Mouse (Mus musculus): ENCODE data around the gene Ttc37.

Ttc37 gene

DNA sequence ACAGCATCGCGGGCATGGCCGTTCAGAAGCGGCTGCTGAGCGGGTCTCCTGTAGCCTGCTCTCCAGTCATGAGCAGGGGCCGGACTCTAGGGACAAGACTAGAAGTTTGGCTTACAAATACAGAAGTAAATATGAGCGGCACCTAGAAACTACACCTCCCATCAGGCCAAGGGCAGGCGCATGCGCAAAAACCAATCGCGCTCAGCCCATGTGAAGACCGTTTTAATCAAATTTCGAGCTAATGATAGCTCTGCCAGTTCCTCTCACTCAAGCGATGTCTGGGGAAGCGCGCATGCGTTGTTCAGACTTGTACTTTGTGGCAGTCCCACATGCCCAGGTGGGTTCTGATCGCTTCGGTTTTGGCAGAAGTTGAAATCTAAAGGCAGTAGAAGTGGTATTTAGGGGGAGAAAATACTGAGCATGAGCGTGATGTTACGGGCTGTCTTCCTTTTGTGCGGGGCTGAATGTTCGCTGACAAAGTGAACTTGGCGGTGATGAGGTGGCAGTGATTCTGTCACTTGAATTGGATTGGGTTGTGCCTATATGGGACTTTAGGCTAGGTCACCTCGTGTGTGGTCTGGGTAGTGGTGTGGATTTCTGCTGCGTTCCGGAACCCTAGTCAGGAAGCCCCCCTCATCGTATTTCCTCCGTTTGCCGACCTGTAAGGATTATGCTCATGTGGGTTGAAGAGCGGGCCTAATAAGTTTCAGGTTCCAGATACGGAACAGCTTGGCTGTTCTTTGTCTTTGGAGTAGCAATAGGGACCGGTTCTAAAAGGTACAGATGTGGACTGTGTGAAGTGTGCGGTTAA lies at the start of gene Ttc37, which contains the start of gene Arsk:
TSS of gene Ttc37 (plus strand) at position 242 of the 811 bp plus-strand sequence.
TSS of gene Arsk (minus strand) at position 168 of the 811 bp plus-strand sequence.
- DNase-seq (ENCODE audit: low spot score): peak; percentile 94

DNA sequence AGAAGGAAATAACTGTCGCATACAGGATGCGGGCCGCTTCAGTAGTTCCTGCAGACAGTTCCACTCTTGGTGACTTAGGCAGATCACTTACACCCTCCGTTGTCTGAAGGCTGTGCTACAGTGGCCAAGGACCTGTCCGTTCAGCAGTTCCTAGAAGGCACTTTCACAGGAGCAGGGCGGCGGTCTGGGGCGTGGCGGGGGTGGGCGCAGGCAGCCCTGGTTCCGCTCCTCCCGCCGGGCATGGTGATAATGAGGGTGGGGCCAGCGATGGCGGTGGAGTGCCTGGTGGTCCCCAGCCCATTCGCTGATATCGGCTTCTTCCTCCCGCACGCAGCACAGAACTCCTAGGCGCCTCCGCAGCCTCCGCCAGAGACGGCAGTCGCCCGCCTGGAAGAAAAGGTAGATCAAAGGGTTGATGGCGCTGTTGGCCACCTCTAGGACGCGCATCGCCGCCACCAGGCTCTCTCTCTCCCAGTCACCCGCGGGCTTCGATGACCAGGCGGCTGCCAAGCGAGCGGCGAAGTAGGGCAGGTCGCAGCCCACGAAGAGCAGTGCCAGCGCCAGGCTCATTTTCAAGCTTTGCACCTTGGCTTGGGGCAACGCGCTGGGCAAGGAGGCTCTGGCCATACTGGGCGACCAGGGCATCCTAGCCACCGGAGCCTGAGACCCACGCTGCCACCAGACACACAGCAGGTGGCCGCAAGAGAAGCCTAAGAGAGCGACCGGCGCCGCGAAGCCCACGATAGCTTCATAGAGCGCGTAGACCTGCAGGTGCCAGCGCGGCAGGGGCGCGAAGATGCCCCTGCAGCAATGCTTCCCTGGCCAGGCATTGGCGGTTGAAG lies 42.9 kb upstream of the Ttc37 start:
- DNase-seq (ENCODE audit: low spot score): peak; percentile 14

DNA sequence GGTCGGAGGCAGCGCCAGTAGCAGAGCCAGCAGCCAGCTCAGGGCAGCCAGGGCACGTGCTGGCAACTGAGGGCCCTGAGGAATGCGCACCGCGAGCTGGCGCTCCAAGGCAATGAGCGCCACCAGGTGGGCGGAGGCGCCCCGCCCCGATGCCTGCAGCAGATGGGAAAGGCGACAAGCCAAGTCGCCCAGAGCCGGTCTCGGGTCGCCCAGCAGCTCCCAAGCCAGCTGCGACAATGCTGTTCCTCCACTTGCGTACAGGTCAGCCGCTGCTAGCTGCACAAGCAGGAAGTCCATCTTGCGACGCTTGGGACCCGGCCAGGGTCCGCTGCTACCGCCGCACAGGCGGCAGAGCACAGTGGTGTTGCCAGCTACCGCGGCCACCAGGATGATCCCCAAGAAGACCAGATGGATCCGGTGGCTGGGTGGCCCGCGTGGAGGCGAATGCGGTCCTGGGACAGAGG lies 42.2 kb upstream of the Ttc37 start:
- DNase-seq (ENCODE audit: low spot score): peak; percentile 68

DNA sequence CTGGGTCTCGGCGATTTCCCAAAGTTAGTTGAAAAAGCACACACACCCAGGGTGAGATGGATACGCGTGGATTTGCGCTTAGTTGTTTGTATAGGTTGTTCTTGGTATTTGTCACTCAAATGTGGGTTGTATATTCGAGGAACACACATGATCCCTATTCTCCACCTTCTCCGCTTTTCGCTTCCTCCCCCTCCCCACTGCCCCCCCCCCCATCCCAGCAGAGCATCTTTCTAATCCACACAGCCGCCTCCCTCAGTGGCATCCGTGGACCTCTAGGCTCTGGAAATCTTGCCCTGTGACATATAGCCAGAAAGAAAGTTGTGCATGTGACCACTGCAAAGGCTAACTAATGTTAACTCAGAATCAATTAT lies 41.7 kb upstream of the Ttc37 start, which contains the start of gene Gpr150:
TSS of gene Gpr150 (minus strand) at position 101 of the 371 bp plus-strand sequence.
- DNase-seq (ENCODE audit: low spot score): no peak

DNA sequence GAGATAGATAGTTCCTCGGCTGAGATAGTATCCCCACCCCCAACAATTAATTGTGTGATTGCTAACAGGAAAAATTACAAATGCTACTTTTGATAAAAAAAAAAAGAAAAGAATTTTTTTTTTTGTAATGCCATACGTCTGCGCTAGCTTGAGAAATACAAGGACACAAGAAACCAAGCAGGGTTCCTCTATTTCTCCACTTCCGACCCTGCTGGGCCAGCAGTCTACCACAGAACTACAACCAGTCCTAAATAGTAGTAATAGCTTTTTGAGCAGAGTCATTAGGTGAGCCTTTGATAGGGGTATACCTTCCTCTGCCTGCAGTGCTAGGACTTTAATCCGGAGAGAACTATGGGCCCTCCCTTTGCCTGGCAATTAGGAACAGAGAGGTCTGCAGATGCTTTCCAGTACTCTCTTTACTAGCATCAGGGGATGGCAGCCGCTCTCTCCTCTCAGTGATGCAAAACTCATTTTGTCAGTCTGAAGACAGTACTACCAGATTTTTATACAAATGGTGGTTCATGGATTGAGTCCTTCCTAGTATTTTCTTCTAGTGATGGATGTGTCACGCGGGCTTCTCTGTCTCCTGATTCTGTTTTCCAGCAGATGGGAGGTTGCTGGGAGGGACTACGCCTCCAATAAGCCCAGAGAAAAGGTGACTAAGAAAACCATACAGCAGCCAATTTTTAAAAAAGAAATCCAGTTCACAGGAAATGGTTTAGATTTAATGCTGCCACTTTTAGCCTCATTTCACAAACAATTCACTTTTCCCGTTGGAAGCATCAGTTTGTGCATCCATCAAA lies 41.1 kb upstream of the Ttc37 start:
- peak; percentile 22 for DNase-seq (ENCODE audit: low spot score)

DNA sequence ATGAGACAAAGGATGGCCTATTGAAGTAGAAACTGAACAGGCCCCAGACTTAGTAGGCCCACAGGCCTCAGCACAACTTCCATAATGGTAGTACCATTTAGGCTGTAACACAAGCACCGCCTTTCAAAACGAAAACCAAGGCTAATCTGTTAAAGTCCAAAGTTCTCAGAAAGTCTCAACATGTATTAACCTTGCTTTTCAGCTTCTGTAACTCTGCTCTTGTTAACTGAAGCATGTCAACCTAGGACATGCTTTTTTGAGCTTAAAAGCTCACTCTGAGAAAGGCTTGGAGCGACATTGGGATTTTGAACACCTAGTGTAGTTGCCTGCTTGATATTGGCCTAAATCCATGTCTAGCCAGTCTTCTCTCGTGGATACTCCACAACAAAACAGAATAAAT lies 38.9 kb upstream of the Ttc37 start:
- no peak for DNase-seq (ENCODE audit: low spot score)

DNA sequence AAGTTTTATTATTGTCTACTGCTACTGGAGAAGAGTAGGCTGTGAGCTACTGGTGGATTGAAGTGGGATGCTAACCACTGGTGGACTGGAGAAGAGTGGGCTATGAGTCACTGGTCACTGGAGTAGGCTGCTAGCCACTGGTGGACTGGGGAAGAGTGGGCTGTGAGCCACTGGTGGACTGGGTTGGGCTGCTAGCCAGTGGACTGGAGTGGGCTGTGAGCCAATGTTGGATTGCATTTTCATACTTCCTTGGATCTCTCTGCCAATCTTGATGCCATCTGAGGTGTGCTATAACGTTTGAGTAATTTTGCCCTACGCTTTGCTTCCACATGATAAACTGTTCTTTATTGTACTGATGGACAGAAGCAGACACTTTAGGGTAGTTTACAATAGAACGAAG lies 36.4 kb upstream of the Ttc37 start:
- no peak for DNase-seq (ENCODE audit: low spot score)

DNA sequence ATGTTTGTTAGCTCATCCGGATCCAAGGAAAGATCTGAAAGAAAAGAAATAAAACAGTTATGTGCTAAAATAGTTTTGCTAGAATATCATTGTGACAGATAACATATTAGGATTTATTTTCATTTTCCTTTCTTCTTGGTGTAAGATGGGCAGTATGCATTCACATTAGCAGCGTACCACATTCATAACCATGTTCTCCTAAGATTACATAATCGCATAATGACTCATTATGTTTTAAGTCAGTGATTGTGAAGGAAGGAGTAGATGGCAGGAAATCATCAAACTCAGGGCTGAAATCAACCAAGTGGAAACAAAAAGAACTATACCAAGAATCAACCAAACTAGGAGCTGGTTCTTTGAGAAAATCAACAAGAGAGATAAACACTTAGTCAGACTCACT lies 36.0 kb upstream of the Ttc37 start:
- DNase-seq (ENCODE audit: low spot score): no peak

DNA sequence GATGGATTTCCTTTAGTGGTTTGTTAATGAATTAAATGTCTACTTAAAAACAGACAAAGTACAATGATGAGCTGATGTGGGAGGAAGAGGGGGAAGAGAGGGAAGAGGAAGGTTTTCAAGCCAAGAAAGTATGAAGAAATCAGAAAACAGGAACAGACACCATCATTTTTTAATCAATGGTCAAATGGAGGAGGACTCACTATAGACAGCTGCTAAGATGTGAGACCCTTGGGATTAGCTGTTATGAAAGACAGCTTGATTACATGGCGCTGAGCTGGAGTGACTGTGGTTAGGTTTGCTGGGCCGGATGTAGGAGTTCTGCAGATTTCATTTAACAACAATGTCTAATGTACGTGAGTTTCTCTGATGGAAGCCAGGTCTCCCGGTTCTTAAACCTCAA lies 35.0 kb upstream of the Ttc37 start:
- no peak for DNase-seq (ENCODE audit: low spot score)

DNA sequence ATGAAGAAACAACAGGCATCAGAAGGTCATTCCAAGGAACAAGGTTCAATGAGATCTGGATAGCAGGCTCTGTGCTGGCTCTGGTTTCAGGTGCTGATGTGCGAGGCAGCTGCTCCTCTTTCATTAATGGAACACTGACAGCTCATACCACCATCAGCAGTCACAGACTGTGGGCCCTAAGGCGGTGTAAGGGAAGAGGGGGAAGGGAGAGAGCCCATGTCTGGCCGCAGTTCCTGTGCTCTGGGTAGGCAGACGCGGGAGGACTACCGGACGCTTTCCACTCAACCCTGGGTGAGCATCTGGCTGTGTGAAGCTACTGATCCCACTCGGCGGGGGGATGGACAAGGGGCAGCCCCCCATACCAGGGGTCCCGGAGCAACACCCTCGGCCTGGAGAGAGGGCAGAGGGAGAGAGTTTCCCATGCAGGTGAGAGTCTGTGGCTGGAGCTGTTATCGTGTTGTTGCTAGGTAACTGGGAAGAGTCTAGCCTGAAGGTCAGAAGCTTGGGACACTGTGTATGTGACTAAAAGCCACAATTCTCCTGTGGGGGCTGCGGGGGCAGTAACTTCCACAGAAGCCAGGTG lies 34.1 kb upstream of the Ttc37 start:
- DNase-seq (ENCODE audit: low spot score): no peak

DNA sequence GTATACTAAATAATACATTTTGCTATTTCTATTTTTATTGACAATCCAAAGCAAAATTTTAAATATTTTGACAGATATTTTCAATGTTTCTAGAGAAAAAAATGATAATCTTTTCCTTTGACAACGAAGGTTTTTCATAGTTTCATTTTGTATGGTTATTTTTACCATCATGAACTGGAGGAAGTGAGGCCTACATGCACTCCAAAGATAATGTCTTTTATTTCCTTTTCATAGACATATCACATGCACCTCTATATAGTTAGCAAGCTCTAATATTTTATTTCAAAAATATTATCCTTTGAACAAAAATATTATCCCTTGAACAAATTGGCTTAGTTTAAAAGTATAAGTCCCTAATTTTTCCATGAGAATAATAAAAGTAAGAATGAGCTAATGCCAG lies 24.2 kb upstream of the Ttc37 start:
- DNase-seq (ENCODE audit: low spot score): no peak

DNA sequence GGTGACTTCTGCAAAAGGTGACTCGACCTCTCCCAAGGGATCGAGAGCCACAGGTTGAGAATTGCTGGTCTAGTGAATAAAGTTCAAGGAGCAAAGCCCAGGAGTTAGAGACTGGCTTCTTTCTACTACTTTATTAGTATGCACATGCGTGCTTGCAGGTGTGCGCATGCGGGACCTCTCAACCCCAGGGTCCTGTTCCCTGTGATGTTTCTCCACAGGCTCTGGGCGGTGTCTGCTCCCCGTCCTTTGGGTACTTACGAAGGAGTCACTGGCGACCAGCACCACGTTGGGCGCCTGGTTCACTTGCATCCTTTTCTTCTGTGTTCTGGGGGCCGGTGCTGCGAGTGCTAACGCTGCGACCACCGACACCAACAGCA lies 430 bp upstream of the Ttc37 start:
- no peak for DNase-seq (ENCODE audit: low spot score)

DNA sequence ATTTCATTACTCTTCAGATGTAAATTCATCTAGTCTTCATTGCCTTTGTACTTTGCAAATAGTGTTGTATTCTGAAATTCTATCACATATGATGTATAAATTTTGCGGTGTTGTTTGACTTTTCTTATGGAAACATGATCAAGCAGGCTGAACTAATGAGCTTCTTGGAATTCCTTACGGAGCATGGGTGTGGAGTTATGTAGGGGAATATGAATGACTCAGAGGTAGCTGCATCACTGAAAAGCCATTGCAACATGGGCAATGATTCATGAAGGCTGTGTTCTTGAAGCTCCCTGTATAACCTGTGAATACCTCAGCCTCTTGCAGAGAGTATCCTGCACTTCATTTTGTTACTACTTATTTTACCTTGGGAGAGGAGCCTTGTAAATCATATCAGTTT lies 3.5 kb downstream of the Ttc37 start:
- no peak for DNase-seq (ENCODE audit: low spot score)

DNA sequence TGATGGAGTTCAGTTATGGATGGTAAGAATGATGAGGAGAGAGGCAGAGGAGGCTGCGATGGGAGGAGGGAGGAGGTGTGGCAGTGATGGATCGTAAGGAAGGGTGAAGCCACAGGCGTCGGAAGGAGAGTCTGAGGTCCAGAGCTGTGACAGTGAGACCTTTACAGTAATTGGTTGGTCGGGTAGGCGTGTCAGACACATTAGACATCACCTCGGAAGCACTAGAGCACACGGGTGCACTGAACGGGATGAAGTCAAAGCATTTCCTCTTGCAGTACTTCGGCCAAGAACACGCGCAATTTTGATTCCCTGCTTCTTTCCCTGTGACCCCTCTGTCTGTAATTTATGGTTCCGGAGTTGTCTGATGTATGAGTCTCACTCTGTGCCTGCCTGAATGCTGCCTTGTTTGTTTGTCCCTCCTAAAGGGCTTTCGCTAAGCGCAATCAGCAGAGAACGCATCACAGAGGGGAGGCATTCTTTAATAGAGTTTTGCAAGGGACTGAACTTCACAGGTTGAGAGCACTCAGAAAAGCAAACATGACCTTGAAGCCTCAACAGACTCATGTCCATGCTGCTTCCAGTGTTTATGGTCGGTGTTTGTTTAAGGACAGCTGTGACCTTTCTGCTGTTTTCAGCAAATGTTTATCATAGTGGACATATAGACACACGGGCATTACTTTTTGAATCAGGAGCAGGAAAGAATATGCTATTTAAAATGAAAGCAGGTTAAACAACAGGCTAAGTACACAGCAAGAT lies 10.7 kb downstream of the Ttc37 start:
- DNase-seq (ENCODE audit: low spot score): no peak

DNA sequence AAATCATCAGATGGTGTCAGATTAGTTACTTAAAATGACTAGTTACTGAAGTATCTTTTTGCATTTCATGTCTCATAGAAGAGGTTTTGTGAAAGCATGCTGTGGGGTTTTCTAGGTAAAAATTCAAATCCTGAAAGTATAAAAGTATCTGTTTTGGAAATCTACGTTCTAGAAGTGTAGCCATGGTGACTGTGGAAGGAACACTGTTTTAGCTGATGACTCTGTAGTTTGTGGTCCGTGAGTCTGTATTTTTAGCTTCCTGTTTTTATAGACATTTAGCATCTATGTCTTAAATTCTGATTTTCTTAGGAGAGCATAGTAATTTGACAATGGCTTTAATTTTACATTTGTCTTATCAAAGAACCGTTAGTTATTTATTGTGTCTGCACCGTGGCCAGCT lies 30.3 kb downstream of the Ttc37 start:
- DNase-seq (ENCODE audit: low spot score): no peak

DNA sequence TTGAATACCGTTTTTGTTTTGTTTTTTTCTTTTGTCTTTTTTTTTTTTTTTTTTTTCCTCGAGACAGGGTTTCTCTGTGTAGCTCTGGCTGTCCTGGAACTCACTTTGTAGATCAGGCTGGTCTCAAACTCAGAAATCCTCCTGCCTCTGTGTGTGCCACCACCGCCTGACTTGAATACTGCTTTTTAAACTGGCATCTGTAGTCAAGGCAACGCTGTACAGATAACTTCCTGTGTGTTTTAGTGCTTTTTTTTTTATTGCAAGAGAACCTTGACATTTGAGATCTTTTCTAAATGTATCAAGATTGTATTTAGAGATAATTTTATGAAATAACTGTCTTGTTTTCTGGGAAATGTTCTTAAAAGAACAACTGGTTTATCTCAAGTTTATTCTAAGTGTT lies 33.9 kb downstream of the Ttc37 start:
- DNase-seq (ENCODE audit: low spot score): no peak

DNA sequence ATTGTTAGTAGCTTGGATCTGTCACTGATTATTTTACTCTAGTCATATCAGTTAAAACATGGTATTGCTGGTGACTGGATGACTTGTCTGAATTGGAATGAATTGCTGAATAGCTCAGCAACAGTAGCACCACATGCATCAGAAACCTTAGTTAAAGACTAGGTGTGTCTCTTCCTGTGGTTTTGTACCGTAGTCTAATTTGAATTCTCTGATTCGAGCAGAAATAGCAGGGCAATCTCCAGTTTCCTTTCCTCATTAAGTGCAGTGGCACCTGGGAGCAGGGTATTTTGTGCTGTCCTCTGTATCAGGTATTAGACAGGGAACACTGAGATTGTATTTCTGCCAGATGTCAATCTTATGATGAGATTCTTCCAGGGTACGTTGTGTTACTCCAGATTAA lies 40.3 kb downstream of the Ttc37 start:
- DNase-seq (ENCODE audit: low spot score): no peak

DNA sequence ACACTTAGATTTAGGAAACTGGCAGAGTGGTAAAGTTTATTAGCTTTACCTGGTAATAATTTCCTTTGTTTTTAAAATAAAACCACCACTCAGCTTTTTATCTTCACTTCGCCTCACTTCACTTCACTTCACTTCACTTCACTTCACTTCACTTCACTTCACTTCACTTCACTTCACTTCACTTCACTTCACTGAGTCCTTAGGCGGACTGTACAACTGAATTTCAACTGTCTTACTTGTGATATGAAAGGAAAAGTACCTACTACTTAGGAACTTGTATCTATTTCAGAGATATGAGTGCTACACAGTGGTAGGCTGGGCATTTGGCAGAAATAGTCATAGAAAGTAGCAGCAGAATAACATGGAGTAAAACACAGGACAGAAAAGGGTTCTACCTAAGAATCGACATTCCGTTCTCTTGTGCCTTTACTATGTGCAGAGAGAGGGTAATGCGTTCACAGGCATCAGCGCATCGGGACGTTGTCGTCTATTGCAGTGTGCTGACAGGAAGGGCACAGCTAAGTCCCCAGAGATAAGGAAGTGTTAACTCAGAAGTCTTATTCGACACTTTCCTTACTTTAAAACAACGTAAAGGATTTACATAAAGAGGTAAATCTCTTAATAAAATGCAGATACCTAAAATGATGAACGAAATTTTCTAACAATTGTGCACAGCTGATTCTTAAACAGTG lies 42.7 kb downstream of the Ttc37 start:
- DNase-seq (ENCODE audit: low spot score): no peak

DNA sequence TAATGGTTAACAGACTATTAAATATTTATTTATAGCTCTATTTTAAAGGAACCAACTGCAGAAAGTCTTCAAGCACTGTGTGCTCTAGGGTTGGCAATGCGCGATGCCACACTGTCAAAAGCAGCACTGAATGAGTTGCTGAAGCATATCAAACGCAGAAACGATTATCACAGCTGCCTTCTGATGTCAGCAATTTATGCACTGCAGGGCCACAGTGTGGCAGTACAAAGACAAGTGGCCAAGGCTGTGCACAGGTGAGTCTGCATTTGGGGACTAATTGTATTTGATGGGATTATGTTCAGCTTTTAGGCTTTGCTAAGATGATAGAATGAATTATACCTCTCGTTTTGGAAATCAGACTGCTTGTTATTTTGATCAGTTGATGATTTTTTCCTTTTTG lies 51.9 kb downstream of the Ttc37 start:
- DNase-seq (ENCODE audit: low spot score): no peak

DNA sequence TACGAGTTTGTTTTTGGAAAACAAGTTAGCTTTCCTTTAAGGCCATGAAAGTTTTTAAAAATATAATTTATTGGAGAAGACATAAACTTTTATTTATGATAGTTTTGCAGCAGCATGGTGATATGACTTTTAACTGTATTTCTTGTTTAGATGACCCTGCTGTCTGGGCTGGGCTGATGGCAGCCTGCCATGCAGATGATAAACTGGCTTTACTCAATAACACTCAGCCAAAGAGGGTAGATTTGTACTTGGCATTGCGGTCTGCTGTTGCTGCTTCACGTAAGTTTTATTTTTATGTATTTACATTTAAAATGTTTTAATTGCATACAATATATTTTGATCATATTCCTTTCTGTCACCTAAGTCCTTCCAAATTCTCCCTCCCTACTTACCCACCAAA lies 58.6 kb downstream of the Ttc37 start:
- DNase-seq (ENCODE audit: low spot score): no peak

DNA sequence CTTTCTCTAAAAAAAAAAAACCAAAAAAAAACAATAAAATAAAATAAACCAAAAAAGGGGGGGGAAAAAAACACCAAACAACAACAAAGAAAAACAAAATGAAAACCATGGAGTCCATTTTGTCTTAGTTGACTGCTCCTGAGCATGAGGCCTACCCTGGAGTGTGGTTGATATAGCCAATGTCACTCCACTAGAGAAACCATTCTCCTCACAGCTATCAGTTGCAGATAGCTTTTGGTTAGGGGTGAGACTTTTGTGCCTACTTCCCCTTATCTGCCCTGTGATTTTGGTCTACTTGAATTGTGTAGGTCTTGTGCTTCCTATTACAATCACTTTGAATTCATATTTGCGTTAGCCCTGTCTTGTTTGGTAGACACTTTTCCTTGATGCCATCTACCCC lies 59.0 kb downstream of the Ttc37 start:
- DNase-seq (ENCODE audit: low spot score): no peak
